Mouse (Mus musculus) adrenal gland, postnatal 10 days (tissue): ENCODE results near the gene Tent5c. TPM values are rescaled to one million over a fixed set of nuclear protein-coding genes. Genes with fewer than 3 reads are reported as not detected.
A peak's percentile ranks its signal among the peaks of the same experiment; 100 is the strongest.
"Not testable (repeated sequence)": the region's sequence is repeated elsewhere in the genome, so short reads cannot be mapped to it uniquely, and the experiment has no call there.

Experiments used
- DNase-seq: peaks from one replicate; pipeline ENCODE4 v3.0.0; 2021; ENCODE audit warnings: mixed read lengths
- total RNA-seq, 2 experiments: library from RNA; stranded (reverse); gene quantifications; 2 replicates each; pipeline ENCODE4 v1.2.3; 2021

Gene Tent5c
- total RNA-seq, 2 experiments from 2014 or later = 18.1 to 23.5 TPM

DNA sequence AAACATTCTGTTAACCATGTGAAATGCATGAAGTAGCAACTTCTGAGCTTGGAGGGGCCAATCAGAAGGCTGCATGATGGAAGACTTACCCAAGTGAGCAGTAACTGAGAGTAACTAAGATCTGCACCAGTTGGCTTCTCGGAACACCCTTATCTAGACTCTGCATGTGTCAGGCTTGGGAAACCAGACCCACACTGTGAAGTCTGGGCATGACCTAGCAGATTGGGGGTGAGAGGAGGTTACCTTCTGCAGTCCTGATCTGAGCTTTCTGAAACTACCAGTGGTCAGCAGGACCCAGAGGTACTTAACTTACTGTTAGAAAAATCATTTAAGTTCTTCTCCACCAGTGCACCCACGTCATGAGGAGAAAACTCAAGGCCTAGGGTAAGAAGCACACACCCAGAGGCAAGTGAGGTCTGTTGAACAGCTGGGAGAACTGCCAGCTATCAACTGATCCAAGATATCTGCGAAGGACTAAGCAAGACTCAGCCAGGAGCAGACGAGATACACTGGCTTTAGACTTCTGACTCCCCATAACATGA is 50.6 kb downstream of the Tent5c start:
- peak; percentile 18 for DNase-seq

DNA sequence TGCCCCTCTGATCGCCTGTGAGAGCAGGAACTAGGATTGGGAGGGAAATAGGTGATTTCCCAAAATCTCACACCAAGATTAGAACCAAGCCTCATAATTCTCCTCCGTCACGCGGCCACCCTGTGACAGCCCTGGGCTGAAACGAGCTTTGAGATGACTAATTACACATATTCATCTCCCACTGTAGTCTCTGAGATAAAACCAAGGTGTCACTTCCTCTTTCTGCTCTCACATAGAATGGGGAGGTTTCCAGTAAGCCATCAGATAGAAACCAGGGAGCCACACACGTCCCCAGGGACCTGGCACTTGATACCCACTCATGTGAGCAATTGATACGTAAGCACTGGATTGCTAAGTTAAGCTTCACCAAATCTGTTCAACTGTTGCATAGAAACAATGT is 52.4 kb downstream of the Tent5c start:
- no peak for DNase-seq

DNA sequence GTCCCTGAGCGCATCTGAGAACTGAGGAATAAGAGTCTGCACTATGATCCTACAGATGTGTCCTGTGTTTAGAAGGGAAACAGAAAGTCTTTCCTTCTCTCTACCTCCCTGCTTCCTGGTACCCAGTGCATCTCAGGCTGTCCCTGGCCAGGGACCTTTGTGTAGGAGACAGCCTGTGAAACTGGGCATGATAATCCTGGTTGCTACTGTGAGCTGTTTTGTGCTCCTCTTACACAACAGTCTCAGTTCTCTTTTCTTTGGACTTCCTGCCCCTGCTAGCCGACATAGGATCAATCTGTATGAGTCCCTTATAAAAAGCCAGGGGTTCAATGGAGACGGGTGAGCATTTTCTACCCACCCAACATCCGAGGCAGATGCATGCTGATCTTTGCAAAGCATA is 57.4 kb downstream of the Tent5c start:
- no peak for DNase-seq

DNA sequence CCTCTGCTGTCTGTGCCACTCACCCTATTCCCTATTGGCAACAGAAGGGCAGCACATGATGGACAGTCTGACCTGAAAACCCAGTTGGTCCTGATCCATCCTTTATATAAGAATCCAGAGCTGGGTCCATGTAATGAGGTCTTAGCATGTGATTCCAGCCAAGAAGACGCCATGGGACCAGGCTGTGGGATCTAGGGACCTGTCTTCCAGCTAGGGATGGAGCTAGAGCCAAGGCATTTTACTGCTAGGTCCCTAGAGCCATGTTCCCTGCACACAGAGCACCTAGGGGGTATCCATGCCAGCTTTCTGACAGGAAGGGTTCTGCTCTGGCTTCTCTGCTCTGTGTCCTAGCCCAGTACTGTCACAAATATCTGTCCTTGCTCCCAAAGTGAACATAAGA is 58.4 kb downstream of the Tent5c start:
- DNase-seq = peak; percentile 69

DNA sequence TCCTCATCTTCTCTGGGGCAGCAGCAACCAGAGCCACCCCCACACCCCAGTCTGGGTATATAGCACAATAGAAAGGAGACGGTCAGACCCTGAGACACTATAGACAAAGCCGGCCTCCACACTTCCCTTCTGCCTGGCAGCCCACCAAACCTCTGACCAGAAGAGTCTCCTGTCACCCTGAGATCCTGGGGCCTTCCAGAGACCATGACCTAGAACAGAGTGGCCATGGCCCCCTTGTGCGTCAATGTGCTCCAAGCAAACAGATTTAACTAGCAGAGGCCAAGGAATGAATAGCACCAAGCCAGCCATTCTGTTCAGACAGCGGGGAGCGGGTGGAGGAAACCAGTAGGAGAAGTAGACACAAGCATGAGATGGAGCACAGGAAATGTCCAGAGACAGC is 59.0 kb downstream of the Tent5c start:
- DNase-seq = peak; percentile 31

DNA sequence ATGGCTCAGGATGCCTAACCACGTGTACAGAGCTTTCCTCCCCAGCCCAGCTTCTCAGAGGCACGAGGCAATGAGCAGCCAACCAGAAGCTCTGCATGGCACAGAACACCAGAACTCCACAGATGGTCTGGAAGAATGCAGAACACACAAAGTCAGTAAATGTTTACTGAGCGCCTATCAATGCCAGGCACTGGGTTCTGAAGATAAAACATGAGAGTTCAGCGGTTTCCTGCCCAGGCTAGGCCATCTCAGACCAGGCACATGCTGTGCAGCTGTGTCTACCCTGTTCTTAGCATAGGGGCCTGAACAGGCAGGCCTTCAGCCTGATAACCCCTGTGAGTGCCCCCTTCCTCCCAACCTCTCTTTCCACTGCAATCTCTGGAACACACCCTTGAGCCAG is 59.5 kb downstream of the Tent5c start:
- DNase-seq = no peak

DNA sequence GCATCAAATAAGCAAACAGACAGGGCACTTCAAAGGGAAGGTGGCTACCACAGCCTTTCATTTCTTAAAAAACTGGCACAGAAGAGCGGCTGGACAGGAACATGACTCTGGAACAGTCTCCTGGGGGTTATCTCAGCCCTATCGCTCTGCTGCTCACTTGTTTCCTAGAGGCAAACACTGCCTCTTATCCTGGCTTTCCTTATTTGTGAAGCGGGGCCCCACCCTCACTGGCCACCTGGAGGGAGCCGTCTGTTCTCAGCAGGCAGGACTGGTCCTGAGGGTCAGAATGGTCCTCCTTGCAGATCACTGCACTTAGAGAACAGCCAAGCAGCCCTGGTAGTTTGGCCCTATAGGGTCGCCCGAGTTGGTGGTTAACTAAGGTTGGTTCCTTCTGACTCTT is 61.6 kb downstream of the Tent5c start:
- DNase-seq = no peak

DNA sequence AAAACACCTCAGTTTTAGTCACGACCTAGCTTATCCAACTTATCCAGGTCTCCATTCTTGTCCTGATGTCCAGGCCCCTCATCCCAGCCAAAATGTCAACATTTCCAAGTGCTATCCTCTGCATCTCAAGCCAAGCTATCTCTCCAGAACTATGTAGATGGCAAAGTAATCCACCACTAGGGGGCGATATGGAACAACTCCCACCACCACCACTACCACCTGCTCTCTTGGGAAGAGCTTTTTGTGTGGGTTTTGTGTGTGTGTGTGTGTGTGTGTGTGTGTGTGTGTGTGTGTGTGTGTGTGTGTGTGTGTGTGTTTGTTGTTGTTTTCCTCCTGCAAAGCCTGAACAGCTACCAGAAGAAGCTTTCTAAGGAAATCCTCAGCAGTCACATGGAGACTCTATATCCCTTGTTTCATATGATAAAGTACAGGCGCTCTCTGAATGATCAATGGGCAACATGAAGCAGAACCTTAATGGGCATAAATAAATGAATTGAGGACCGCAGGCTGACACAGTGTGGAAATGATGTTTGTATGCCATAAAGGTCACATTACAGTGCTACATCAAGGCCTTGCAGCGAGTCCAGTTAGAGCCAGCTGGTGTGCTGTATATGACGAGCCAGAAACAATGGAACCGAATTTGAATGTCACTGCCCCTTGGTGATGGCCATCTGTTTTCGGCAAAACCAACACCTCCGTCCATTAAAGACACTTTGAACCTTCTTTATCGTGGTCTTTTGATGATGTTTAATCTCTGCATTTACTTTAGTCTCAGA is 66.5 kb downstream of the Tent5c start:
- peak; percentile 76 for DNase-seq

DNA sequence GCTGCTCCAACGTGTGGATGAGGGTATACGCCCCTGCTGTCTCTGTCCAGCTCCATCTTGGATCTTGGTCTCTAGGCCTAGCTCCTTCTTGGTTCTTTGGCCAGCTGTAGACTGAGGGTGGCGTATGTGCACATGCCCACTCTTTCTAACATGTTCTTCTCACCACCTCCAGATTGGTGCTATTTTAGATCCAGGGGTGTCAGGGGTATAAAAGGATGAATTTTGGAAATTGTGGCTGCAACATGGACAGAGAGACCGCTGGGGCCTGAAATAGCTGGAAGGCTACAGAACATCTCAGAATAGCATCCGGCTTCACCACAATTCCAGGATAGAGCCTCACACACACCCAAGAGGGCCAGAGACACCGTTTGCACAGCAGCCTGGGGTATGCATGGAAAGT is 67.8 kb downstream of the Tent5c start:
- no peak for DNase-seq

DNA sequence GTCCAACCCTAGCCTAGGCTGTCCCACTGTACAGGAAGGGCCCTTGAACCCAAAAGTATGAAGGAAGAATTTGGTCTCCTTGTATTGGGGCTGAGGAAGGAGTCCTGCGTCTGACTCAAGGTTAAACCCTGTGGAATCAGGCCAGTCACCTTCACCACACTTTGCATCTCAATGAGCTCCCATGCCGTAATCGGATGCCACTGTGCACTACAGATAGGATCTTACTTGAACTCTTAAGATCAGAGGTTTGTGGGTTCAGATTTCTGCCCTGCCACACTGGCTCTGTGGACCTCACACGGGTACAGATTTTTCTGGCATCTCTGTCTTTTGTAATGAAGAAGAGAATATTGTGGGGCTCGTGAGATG is 68.5 kb downstream of the Tent5c start:
- DNase-seq = no peak

DNA sequence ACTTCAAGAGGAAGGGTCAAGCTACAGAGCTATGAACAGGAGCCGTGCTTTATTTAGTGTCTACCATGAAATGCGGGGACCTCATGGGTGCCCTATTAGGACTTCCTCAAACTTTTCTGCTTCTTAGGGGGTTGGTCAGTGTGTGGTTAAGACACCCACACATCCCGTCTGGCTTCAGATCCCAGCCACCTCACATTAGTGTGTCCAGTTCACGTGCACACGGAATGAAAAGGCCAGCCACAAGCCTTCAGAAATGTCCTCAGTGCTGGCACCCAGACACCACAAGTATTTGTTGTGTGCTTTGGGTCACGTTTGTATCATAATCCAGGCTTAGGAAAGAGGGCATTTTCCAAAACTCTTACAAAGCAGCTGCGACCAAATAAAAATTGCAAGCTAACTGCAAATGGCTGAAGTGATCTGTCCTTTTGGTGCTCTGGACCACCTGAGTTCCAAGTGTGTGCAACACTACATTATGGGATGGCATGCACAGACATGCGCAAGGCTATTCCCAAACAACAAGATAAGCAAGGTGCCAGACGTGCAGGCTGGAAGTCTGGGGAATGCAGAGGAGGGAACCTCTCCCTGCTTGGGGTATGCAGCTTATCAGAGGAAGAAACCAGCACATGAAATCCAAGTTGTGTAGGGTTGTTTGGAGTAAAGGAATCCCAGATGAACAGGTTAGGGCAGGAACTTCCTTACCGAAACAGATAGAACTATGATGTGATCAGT is 69.0 kb downstream of the Tent5c start:
- DNase-seq = no peak

DNA sequence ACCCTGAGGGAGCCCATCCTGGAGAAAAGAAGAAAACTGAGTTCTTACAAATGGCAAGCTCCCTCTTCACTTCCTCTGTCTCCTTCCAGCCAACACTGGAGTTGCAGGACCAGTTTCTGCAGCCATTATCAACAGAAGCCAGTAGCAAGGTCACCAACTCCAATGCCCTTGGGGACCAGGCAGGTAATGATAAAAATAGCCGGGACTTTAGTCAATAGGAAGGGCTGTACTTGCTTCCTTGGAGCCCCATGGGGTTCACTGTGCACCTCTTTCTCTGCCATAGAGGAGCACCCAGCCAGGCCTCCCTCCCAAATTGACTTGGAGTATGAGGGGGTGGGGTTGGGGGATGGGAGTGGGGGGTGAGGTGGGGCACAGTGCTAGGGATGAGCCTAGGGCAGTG is 70.7 kb downstream of the Tent5c start:
- DNase-seq = no peak

DNA sequence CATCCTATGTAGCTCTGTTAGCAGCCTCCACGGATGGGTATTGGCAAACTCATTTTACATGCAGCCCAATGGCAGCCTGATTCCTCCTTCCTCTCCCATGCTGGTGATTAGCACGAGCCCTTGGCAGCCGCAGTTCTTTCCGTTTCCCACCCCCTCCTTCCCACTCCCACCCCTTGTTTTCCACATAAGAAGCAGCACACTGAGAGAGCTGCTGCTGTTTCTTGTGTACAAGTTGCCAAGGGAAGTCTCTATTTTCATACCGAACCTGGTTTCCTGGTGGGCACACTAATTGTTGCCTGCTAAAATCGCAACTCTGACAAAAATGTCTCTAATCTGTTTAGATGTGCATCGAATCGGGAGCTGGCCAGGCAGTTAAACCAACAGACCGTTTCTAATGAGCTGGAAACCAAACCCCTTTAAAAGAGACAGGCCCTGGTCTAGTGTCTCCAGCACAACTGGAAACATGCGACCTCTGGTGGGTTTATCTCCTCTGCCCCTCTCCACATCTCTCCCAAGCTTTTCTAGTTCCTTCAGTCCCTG is 71.3 kb downstream of the Tent5c start:
- no peak for DNase-seq

DNA sequence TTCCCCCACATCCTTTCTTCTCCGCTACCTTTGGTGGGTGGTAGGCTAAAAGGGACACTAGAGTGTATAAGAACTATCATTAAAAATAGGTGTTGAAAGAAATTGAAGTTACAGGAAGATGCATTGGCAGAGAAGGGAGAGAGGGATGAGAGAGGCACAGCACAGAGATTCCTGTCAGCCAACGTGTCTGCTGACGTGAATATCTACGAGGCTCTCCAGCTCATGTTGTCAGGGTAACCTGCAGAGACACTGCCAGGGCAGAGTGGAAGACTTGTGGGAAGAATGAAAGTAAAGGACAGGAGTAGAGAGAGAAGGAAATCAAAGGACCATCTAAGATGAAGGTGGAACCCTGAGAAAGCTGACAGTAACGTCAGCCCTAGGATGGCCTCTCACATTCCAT is 73.5 kb downstream of the Tent5c start:
- DNase-seq = no peak

DNA sequence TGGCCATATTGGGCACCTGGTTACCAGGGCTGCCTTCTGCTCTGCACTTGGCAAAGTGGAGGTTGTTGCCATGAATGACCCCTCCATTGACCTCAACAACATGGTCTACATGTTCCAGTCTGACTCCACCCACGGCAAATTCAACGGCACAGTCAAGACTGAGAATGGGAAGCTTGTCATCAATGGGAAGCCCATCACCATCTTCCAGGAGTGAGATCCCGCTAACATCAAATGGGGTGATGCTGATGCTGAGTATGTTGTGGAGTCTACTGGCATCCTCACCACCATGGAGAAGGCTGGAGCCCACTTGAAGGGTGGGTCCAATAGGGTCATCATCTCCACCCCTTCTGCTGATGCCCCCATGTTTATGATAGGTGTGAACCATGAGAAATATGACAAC is 75.5 kb downstream of the Tent5c start:
- not testable (repeated sequence) for DNase-seq

DNA sequence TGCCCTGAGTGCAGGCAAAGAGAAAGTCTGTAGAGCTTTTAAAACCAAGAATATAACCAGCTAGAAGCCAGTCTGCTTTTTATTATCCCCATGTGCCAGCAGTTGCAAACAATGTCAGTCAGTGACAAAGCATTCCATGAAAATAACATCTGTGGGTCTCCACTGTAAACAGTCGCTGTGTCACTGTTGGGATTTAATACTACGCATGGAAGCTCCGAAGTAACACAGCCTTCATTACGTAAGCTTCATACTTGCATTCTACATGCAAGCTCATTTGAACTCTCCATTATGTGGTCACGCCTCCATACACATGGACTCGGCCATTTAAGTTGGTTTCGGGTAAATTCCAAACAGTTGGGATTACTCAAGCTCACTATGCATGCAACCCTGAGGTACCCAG is 77.2 kb downstream of the Tent5c start:
- DNase-seq = no peak

DNA sequence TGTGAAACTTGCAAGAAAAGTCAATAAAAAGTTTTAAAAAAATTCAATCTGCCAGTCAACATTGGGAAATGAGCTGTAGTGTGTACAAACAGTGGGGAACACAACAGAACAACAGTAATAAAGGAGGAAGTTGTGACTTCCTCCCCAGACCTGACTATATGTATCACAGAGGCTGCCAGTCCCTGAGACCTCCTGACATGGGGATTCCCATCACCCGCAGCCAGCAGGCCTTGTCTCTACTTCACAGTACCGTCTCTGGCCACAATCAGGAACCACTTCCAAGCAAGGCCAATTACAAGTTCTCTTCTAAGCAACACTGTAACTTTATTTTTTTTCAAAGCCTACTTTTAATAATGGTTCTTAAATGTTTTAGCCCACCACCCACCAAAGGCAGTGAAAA is 79.8 kb downstream of the Tent5c start:
- no peak for DNase-seq

DNA sequence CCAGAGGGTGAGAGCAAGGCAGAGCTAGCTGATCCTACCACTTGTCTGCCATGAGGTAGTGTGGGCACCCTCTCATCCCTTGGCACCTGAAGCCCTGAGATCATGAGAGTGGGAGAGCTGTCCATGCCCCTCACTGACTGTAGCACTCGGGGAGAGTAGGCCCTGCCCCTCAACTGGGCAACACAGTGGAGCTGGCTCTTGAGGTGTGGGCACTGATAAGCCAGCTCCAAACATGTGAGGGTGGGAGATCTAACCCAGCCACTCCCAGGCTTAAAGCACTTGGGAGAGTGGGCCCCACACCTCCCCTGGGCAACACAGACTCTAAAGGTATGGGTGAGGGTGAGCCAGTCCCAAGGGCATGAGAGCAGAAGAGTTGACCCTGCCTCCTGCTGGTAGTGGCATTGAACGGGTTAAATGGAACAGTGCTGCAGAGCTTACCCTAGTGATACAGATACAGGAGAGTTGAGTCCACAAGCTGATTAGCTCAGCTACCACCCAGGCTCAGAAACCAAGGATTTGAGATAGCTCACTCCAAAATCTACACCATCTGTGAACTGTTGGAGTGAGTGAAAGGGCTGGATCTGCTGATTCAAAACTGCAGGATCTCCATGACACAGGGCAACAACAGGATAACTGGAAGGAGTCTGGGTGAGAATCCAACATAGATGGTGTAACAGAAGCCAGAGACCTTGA is 80.6 kb downstream of the Tent5c start:
- no peak for DNase-seq

DNA sequence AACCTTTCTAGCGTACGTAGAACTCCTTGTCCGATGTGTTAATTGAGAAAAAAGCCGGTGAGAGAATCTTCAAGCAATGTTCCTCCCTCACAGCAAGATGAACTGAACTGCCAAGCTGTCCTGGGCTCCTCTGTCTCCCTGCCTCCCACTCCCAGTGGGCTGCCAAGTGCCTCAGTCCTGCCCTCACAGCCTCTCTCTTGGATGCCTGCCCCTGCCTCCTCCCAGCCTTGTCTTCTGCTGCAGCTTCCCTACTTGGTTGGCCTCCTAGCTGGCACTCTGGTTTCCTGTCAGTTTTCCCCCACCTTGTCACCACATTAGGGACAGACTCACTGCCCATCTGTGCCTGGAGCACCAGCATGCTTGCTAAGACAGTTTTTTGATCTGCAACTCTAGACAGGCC is 86.5 kb downstream of the Tent5c start:
- DNase-seq = no peak
